Mouse (Mus musculus) forelimb bud, embryonic 11.5 days (tissue): Measurements from ENCODE around the gene Plxnd1.
A peak's percentile ranks its signal among the peaks of the same experiment; 100 is the strongest.

Experiments used
- DNase-seq: peaks from one replicate; pipeline ENCODE4 v3.0.0-alpha.2; 2012; ENCODE audit warnings: low read depth, low spot score

Plxnd1 gene

DNA sequence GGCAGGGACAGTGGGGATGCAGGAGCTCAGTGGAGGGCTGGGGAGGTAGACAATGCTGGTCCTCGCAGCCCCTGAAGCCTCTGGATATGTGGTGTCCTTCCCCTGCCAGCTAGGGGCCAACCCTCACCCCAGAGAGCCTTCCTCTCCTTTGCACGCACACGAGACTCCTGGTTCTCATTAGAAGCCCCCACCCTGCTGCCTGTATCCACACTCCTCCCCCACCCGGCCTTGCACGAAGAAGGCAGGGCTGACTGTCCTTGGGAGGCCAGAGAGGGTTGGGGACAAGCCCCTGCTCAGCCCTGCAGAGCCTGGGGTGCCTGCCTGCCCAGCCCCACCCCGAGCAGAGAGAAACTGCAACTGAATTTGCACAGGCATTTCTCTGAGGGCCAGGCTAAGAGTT lies 37.1 kb downstream of the Plxnd1 start:
- DNase-seq: no peak

DNA sequence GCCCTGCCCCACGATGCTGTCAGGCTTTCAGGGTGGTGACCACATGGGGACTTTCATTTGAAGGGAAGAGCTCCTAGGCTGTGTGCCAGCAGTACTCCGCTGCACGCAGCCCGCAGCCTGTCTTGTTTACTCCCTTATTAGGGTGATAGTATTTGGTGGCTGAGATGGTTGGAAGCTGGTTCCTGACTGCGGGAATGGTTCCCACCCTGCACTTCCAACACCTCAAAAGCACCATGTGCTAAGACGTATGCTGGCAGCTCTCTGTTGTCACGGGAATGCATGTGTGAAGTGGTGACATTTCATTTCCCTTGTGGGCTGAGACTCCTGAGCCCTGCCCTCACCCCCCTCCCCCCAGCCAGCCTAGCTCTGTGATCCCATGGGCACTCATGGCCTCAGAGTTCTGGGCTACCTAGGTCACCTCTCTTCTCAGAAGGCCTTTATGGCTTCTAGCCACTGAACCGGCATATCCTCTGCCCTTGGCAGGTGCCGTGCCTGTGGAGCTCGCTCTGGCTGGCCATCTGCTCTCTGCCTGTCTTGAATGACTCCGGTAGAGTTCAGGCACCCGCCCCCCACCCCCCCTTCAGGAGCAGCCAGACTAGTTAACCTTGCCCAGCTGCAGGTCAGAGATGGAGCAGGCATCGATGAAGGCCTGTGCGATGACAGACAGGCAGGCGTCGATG lies 37.7 kb downstream of the Plxnd1 start:
- no peak for DNase-seq

DNA sequence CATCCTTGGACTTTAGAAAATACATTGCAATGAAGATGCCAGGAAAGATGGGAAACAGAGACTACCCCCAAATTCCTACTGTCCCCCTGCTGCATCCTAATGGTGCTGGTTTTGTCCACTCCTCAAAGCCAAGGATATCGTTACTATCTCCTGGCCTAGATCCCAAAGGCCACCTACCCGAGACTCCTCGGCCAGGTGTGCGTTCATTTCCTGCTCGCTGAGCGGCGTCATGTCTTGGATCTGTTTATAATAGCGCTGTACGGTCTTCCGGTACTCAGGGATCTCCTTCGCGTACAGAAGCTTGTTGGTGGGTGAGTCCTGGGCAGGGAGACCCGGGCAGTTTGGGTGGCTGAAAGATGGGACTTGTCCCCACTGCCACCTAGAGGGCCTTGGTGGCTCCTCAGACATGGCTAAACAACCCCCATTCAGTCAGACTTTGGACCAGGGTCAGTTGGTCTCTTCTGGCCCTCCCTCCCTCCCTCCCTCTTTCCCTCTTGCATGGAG lies 38.3 kb downstream of the Plxnd1 start:
- DNase-seq: no peak

DNA sequence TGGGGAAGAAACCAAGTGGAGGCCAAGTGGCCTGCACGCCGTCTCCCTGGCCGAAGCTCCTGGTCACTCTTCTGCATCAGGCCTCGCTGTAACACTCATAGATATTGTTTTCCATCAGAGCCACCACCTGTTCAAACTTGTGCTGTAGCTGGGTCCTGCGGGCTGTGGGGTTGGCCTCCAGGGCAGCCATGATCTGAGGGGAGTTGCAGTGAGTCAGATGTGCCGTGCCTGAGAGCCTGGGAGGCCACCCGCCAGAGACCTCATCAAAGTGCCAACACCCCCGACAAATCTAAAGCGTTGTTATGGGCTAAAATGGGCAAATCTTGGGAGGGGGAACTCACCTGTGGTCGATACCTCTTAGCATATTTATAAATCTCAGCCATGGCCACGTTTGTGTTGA lies 39.1 kb downstream of the Plxnd1 start:
- DNase-seq: no peak

DNA sequence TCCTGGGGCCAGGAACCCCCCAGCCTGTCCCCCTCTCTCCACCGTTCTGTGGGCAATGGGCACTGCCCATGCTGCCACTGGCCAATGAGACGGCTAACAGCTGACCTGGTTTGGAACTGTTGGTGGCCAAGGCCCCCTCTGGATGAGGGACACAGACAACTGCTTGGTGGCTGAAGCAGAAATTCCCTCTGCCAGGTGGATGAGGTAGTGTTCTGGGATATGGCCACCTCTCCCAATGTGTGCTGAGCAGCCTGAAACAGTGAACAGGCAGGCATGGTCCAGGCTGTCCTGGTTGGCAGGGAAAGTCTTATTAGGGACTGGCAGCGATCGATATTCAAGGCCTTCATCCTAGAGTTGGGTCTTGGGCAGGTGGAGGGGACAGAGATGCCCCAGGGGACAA lies 39.6 kb downstream of the Plxnd1 start:
- no peak for DNase-seq

DNA sequence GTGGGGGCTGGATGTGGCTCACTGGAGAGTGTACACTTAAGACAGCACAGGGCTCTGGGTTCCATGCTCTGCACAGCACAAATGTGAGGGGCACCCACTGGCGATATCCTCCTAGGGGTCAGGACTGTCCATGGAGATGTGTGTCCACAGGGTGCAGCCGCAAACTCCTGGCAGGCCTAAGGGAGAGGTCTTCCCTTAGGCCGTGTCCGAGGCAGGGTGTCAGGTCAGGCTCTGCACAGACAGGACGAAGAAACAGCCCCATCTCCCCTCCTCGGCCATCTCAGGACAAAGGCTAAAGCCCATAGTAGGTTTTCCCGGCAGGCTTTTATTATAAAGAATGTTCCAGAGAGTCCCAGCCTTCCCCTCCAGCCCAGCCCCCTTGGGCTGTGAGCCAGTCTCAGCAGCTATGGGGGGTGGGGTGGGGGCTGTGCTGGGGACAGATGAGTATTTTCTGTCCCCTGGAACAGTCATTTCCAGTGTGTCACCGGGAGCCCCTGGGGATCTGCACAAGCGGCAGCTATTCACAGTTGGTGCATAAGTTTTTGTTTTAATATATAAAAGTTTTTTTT lies 40.2 kb downstream of the Plxnd1 start:
- DNase-seq: no peak

DNA sequence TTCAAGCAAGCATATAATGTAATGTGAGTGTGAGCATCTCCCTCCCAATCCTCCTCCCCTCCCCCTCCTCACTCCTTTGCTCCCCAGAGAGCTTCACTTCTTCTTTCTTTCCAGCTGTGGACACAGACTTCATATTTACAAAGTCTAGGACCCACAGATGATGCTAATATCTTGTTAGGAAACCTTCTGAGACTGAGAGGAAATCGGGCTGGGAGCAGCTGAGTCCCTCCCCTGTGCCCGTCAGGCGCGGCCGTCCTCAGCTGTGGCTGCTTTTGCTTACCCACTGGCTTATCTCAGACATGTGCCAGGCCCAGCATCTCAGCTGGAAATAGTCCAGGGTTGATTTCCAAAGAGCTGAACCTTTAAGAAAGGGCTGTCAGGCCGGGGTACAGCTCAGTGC lies 48.4 kb downstream of the Plxnd1 start:
- no peak for DNase-seq

DNA sequence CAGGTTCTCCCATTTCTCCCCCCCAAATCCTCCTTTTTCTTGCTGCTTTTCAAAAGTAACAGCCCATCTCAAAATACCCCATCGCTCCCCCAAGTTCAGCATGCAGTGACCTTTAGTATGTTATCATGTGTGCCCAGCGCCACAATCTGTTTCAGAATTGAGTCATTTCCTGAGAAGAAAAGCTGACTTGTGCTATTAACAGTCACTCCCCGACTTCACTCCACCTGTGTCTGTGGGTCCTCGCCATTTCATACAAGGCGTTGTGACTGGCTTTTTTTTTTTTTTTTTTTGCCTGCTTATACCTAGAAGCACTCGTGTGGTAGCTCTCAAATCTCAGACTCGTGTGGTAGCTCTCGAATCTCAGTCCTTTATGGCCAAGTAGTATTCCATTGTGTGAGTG lies 49.2 kb downstream of the Plxnd1 start:
- DNase-seq: no peak

DNA sequence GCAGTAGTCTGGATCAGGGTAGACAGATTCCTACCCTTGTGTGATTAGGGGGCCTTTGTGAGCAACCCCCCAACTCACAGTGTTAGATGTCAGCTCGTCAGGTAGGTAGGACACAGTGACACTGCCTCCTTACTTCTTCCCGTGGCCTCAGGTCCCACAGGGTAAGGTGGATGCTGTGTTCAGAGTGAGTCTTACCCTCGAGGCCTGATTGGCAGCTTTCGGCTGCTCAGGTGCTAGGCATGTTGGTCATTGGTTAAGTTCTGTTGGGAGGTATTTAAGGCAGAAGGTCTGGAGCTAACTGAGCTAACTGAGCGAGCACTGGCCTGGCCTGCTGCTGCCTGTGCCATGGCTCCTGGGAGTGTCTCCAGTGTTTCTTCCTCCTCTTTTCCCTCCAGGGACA lies 50.2 kb downstream of the Plxnd1 start, which contains the start of gene H1foo:
Gene H1foo (plus strand): TSS at position 301 of the 400 bp plus-strand sequence.
- DNase-seq: no peak

DNA sequence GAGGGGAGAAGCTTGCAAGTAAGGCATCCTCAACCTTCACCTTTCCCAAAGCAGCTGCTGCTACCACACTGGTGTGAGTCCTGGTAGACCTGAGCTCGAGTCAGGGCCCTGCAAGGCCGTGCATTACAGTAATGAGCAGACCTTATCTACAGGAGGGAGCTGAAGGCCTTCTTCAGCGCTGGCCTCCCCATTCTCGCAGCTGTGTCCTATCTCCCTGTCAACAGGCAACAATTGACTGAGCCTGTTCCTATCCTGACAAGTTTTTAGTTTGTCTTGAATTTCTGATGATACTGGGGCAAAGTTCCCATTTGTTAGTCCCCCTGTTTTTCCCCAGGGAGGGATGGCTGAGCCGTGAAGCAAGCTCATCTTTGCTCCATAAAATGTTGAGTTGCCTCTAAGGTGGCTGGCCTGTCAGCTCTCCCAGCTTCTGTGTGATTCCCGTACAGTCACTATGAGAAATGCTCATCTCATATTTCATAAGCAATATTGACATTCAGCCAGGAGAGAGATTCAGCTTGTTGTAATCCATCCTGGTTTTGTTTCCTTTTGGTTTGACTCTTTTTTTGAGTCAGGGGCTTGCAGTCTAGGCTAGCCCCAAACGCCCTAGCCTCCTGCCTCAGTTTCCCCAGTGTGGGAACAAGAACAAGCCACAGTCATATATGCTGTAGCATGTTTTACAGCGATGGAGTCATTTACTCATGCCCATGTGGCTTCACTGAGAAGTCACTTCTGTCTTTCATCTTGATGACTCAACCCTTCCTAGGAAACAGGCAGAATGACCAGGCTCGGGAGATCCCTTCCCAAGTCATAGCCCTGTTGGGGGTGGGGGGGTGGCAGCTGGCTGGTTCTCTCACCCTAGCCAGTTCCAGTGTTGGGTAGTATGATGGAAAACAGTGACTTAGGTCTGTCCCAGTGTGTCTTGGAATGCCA lies 51.0 kb downstream of the Plxnd1 start:
- no peak for DNase-seq

DNA sequence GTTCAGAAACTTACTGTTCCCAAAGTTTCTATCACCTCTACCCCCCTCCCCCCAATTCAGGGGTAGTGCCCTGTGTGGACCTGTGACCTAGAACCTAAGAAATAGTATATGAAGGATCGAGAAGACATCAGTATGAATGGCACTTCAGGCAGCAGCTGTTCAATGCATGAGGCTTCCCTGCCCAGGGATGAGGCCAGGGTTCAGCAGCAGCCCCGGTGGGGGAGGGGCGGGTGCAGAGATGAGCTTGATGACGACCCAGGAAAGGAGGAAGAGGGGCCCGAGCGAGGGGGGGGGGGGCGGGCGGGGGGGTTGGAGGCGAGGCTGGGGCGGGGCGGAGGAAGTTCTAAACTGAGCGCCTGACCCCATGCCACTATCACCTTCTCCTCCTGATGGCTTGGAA lies 53.7 kb downstream of the Plxnd1 start:
- DNase-seq: no peak

DNA sequence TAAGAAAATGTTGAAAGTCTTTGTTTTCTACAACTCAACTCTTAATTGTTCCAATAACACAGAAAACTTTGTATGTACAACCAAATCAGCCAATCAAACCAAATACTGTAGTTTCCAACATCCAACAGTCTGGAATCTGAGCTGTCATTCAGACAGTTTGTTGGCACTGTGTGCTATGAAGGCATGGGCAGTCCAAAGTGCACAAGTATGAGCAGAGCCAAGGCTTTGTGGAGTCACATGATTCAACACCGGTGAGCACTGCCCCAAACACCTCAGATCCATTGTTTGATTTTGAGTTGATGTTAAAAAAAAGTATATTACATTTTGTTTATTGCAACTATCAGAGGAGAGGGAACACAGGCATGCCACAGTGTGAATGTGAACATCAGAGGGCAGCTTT lies 54.2 kb downstream of the Plxnd1 start:
- DNase-seq: no peak

DNA sequence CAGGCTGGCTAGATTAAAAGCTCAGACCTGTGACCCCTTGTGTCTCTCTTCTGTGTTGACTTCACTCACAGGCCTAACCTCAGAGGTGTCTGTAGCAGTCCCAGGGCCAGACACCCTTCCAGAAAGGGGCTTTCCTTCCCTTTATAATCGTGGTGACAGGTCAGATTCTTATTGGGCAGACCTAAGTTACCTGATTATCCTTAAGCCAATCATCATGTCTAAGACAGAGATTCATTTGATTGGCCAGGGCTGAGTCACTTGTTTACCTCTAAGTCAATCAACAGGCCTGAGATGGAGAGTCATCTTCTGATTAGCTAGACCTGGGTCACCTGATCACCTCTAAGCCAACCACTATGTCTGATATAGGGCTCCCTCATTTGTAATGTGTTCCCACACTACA lies 56.0 kb downstream of the Plxnd1 start:
- no peak for DNase-seq

DNA sequence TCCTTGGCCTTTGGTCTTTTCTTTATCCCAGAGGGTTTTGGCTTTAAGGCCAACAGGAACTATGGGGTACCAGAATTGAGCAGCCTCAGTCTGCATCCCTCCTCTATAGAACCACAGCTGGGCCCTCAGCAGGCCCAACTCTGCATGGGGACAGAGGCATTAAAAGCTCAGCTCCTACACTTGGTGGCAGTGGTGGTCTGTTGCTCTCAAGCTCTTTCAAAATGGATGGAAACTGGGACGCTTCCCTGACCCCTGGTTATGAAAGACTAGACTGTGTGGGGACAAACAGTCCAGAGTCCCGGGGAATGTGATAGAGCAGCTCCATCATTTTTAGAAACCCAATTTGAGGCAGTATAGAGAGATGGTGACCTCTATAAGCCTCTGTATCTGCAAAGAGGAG lies 56.8 kb downstream of the Plxnd1 start:
- DNase-seq: no peak

DNA sequence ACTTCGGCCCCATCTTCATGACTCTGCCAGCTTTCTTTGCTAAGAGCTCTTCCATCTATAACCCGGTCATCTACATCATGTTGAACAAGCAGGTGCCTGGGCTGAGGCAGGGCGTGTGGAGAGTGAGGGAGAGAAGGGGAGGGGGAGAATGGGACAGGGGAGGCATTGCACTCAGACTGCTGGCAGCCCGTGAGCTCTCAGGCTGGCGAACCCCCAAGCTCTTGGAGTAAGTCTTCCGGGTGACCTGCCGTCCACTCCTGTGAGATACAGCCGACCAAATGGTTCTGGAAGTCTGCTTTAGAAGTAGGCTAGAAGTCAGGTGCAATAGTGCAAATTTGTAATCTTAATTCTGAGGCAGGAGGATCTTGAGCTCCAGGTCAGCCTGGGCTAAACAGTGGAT lies 59.3 kb downstream of the Plxnd1 start:
- no peak for DNase-seq

DNA sequence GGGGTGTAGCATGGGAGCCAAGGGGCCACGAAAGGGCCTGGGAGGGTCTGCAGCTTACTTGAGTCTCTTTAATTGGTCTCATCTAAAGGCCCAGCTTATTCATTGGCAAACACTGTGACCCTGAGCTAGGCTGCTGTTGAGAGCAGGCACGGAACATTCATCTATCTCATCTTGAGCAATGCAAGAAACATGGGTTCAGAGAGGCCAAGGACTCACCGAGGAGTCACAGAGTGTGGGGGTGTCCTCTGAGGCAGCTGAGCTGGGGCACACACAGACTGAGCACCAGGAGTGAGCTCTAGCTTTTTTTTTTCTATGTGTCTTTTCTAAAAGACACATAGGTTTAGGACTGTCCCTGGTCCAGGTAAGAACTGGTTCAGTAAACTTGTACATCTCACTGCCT lies 62.4 kb downstream of the Plxnd1 start:
- DNase-seq: no peak

DNA sequence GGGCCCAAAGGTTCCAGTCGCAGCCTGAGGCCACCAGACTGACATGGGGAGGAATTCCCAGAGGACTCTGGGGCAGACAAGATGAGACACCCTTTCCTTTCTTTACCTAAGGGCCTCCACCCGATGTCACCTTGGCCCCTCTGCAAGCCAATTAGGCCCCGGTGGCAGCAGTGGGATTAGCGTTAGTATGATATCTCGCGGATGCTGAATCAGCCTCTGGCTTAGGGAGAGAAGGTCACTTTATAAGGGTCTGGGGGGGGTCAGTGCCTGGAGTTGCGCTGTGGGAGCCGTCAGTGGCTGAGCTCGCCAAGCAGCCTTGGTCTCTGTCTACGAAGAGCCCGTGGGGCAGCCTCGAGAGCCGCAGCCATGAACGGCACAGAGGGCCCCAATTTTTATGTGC lies 63.2 kb downstream of the Plxnd1 start, which contains the start of gene Rho:
Gene Rho (plus strand): TSS at position 110 of the 400 bp plus-strand sequence.
- no peak for DNase-seq

DNA sequence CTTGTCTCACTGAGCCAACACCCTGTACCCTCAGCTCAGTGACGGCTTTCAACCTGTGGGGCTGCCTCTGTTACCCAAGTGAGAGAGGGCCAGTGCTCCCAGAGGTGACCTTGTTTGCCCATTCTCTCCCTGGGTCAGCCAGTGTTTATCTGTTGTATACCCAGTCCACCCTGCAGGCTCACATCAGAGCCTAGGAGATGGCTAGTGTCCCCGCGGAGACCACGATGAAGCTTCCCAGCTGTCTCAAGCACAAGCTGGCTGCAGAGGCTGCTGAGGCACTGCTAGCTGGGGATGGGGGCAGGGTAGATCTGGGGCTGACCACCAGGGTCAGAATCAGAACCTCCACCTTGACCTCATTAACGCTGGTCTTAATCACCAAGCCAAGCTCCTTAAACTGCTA lies 64.8 kb downstream of the Plxnd1 start:
- no peak for DNase-seq

DNA sequence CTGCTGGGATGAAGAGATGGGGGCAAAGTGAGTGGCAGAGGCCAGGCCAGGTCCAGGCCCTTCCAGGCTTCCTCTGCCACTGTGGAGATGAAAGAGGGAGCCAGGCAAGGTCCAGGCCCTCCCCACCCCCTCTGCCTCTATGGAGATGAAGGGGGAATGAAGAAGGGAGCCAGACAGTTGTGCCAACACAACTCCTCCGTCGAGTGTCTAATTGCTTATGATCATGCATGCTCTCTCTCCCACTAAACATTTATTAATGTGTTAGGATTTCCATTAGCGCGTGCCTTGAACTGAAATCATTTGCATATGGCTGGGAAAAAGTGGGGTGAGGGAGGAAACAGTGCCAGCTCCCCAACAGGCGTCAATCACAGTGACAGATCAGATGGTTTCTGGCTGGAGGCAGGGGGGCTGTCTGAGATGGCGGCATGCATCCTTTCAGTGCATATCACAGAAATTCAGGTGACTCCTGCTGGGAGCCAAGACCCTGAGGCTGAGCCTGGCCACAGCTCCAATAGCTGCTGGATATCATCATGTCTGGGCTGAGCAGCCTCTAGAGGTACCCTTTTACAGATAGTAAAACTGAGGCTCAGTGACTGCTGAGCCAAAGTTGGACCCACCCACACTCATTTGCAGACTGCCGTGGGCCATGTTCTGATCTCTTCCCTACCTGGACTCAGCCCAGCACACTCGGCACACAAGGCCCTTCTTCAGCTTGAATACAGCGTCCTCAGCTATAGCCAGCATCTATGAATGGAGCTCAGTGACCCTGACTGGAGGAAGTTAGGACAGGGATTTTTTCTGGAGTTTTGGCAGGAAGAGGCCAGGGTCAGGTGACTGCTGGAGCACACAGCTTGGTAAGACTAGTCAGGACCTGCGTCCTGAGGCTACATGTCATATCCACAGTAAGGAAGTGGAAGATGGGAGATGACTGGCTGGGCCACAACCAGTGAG lies 67.2 kb downstream of the Plxnd1 start:
- no peak for DNase-seq

DNA sequence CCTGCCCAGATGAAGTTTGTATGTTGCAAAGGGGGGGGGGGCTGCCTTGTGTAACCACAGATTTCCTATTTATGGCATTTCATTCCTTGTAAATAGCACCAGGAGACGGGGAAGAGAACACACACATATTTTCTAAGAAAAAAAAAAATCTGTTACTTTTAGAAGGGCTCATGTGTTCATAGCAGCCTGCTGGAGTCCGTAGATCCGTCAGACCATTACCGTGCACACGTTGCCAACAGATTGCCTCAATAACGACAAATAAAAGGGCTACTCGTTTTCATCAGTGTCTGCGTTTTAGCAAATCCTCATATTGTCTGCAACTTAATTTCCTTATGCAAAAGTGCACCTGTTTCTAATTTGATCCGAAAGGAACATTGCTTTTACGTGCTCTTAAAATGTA lies 68.4 kb downstream of the Plxnd1 start:
- DNase-seq: peak; percentile 16

DNA sequence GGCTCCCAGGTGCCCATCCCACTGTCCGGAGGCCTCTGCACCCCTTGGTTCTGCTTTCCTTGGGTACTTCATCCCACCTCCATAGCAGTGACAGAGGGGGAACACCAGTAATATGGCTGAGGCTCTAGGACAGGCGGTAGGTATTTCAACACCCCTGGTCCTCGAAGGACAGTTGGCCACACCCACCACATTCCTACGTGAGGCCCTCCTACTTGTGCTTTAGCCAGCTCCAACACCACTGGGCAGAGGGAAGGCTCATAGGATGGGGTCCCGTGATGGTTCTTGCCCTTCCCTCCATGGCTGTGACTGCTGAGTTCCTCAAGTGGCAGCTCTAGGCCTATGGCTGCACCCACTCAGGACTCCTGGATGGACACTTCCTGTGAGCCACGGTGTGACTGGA lies 70.0 kb downstream of the Plxnd1 start:
- no peak for DNase-seq
